Mouse (Mus musculus): ENCODE data around the gene Noa1.

Gene Noa1

DNA sequence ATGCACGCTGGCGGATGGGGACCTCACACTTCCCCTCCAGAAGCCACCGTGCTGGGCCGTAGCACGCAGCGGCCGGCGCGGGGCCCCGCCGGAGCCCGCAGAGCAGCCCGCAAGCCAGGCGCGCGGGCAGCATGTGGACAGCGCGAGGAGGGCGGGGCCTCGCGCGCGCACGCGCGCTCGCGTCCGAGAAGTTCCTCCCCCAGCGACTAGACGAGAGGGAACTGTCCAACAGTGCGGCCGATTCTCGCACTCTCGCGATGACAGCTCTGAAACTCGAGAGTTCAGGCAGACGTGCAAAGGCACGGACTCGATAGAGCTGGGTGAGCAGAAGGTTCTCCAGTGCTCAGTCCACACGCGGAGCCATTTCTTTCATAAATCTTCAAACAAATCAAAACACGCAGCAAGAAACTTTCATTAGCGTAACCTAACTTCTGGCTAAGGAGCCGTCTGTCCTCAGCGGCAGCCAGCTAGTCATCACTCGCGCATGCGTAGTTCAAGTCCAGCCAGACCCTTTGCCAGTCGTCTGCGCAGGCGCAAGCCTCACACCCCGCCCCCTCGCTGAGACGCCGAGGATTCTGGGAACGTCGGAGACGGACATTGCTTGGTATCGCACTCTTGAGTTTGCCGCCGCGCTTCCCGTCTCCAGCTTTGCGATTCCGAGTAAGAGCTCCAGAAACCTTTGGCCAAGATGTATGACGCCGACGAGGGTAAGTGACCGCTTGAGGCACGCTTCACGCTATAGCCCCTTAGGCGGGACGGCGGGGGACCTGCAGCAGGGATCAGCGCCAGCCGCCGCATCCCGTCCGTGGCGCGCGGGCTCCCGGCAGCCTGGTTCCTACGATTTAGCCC lies at the start of gene Noa1, which contains the start of gene Polr2b:
Noa1 (minus strand) TSS at position 161 of the 849 bp plus-strand sequence.
Polr2b (plus strand) TSS at position 224 of the 849 bp plus-strand sequence.
- DNase-seq (ENCODE audit: inconsistent age in 2 of 2, low spot score in 1 of 2): peak; percentile 98 to 99

DNA sequence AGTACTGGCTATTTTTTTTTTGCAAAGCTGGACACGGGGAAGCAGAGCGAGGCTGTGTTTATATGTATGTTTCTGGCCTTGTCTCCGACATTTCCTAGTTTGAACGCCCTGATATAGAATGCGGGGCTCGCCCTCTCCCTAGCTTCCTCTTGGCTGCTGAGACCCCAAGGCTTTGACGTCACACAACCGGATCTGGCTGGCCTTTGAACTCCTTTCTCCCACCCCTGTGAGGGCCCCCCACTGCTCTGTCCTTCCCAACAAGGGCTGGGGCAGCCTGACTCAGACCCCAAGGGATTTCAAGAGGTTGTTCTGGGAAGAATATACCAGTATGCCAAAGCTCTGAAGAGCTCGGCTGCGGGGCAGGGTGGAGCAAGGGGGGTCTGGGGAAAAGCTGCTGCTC lies 48.5 kb upstream of the Noa1 start:
- DNase-seq (ENCODE audit: inconsistent age in 2 of 2, low spot score in 1 of 2): peak; percentile 68 to 88

DNA sequence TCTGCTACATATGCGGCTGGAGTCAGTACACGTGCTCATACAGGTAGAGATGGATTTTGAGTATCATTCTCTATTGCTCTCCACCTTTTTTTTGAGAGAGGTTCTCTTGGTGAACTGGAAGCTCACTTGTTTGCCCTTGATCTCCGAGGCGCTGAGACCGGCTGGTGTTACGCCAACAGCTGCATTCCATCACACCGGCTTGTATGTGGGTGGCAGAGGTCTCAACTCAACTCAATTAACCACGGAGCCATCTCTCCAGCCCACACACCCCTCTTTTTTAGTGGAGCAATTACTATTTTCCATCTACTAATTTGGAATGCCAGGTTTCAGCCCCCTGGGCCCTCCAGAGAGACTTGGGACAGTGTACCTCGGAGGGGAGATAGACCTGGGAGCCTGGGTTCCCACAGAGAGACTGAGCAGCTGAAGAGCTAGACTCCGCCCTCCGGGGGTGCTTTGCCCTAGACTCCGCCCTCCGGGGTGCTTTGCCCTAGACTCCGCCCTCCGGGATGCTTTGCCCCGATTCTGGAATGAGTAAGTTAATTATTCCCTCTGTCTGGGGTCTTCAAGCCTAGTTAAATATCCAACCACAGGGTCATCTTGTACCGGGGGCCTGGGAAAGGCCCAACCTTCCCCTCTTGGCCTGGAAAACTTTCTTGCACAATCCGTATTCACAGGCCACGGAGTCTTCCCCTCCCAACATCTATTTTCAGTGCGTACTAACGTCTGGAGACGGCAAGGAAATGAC lies 47.7 kb upstream of the Noa1 start:
- DNase-seq (ENCODE audit: inconsistent age in 2 of 2, low spot score in 1 of 2): peak; percentile 89 to 96

DNA sequence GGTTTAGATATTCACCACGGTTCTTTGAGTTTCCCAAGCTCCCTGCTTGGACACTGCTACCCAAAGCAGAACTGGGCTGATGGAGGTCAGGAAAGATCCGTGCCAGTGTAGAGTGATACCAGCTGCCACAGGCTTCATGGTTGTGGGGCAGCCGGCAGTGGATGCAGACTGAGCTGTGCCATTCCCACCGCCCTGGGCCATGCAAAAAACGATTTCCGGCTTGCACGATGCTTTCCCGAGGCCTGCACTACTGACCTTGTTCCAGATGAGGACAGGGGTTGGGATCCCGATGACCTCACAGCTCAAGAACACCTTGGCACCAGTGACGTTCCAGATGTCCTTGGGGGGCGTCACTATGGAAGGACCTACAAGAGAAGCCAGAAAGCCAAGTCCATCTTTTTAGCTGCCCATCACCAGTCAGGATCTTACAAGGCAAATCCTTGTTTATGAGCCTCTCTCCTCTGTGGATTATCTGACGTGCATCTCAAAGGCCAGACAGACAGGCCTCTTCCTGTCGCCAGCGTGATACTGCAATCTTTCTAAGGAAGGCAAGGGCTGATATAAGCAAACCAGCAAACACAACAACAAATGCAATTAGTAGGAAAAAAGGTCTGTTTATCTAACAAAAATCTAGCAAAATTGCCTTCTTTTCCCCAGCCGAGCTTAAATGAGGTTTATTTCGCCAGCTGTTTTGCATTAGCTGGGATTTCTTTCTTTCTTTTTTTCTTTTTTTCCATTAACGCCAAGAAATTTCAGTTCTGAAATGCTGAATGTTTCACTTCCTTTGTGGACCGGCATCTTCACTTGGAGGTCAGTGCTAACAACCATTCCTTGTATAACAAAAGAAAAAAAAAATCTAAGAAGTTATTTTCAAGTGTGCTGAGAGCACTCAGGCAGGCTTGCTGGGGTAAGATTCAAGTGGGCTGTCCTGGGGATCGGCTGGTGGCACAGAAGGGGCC lies 45.7 kb upstream of the Noa1 start:
- DNase-seq (ENCODE audit: inconsistent age in 2 of 2, low spot score in 1 of 2): peak; percentile 74 to 88

DNA sequence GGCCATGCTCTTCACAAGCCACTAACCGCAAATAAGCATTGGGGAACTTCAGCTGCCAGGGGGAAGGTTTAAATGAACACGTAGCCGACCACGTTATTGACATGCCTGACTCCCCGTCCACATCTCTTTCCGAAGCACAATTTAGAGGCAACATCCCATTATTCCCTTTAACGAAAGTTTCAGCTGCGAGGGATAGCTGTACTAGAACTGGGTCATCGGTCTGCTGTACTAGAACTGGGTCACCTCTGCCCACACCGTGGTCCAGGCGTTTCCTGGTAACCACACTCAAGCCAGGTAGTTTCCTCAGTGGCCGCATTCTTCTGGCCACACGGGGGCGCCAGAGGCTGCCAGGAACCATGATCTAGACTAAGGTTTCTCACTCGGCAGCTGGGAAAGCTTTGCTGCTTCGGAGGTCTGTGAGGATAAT lies 44.5 kb upstream of the Noa1 start:
- DNase-seq (ENCODE audit: inconsistent age in 2 of 2, low spot score in 1 of 2): peak; percentile 85 to 96

DNA sequence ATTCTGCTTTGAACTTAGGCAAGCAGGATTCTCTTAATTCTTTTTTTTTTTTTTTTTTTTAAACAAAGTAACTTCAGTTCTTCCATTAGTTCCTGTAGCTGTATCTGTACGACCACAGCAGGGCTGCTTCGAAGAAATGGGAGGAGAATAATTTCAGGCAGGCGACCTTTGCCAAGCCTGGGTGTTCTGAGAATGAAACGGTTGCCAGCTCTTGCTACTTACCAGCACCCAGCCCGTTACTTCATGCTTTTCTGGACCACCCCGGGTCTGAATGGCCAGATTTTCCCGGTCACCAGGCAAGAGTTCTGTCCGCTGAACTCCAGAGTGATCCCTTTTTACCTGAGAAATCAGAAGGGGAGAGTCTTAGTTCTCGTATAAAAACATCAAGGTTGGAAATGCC lies 41.8 kb upstream of the Noa1 start:
- no peak for DNase-seq (ENCODE audit: inconsistent age in 2 of 2, low spot score in 1 of 2)

DNA sequence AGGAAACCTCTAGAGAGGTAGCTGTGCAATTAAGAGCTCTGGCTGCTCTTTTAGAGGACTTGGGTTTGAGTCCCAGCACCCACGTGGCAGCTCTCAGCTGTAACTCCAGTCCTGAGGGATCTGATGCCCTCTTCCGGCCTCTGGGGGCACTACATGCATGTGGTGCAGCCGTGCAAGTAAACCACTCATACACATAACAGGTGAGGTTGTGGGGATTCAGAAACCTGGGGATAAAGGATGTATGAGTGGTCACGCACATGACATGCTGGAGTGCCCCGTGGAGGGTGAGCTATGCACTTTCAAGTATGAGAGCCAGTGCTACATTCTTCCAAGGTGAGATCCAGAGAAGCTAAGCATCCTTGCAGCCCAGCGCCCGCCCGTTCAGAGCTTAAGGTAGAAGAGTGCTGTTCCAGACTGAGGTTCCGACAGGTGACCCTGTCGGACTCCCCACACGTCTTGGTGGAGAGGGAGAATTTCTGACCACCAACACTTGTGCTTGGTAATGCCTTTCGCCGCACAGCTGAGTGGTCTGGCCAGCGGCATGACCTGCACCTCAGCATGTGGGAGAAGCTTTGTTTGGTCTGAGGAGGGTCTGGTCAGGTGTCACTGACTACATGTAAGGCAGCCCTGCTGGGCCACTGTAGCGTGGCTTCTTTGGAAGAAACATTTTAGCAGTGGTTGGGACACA lies 40.2 kb upstream of the Noa1 start:
- DNase-seq (ENCODE audit: inconsistent age in 2 of 2, low spot score in 1 of 2): peak in 1 of 2 experiments; percentile 46

DNA sequence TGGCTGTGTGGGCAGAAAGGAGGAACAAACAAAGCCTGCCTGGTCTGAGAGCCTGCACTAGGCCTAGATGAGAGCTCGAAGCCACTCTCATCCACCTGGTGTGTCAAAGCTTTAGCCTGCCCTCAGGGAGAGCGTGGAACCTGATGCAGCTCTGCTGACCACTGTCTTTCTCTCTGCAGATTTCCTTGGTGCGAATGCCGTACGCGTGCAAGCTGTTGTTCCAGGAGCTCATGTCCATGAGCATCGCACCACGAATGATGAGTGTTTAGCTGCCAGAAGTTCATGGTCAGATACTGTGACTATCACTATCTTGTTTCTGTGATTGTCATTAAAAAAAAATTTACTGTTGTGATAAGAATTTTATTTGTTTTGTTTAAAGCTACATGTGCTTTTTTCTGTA lies 39.0 kb upstream of the Noa1 start:
- DNase-seq (ENCODE audit: inconsistent age in 2 of 2, low spot score in 1 of 2): peak; percentile 47 to 78

DNA sequence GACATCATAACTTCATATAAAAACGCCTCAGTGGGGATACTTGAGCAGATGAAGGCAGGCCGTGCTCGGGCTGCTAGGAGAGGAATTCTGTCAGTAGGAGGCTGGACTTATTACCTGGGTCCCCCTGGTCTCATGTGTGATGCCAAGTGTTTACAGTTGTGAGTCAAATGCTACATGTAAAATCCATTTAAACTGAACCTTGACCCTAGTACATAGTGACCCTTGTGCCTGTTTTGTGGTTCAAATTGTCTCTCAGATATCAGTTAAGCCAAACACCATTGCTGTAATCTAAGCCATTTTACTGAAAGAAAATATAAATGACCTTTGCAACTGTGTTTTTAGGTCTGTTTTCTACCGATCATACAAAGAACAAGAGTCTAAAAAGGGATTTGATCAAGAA lies 30.1 kb upstream of the Noa1 start:
- DNase-seq (ENCODE audit: inconsistent age in 2 of 2, low spot score in 1 of 2): no peak

DNA sequence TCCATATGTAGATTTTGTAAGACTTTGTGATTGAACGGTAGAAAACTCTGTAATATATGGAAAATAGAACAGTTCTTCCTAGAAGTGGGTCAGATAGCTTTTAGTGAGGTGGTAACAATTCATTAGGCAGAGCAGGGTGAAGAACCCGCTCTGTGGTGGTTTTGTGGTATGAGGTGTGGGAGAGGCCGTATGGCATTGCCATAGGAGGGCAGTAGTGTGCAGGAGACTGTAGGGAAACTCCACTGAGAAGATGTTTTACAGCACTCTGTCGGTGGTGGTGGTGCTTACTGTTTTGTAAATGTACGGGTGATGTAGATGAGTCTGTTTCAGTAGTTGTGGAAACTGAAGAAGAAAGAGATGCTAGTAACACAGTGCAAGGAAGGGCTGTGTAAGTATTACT lies 20.3 kb upstream of the Noa1 start:
- DNase-seq (ENCODE audit: inconsistent age in 2 of 2, low spot score in 1 of 2): no peak

DNA sequence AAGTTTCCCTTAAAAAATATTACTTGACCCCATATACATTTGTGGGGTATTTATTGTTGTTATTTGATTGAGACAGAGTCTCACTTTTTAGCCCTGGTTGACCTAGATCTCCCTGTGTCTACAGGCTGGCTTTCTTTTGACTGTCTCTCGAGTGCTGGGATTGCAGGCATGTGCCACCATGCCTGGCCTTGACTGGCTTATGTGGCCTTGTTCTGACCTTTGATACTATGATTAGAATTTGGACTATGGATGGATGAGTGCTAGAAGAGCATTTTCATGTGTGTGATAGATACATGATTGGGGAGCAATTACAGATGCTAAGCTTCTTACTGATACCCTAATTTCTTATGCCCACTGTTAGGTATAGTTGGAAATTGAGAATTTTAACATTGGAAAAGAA lies 15.1 kb upstream of the Noa1 start:
- peak; percentile 21 to 58 for DNase-seq (ENCODE audit: inconsistent age in 2 of 2, low spot score in 1 of 2)

DNA sequence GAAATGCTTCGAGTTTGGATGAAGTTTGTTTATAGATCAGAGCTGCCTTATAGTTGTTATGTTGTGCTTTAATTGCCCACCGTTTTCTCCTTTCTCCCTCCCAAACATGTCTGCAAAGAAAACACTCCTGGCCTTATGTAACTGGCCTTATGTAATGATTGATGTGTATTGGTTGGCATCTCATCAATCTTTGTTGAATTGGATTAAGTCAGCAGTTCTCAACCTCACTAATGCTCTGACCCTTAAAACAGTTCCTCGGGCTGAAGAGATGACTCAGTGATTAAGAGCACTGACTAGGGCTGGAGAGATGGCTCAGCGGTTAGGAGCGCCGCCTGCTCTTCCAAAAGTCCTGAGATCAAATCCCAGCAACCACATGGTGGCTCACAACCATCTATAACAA lies 5.1 kb upstream of the Noa1 start:
- peak in 1 of 2 experiments; percentile 35 for DNase-seq (ENCODE audit: inconsistent age in 2 of 2, low spot score in 1 of 2)

DNA sequence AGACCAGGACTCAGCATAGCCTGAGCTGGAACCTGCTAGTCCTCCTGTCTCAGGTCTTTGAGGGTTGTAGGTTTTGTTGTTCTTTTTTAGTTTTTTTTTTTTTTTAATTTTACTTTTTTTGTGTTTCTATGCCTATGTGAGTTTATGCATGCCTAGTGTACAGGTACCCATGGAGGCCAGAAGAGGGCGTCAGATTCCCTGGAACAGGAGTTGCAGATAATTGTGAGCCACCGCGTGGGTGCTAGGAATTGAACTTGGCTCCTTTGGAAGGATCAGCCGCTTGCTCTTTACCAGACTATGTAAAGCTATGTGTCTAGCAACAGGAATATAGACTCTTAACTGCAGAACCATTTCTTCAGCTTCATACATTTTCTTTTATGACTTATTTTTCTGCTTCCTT lies 4.3 kb upstream of the Noa1 start:
- no peak for DNase-seq (ENCODE audit: inconsistent age in 2 of 2, low spot score in 1 of 2)

DNA sequence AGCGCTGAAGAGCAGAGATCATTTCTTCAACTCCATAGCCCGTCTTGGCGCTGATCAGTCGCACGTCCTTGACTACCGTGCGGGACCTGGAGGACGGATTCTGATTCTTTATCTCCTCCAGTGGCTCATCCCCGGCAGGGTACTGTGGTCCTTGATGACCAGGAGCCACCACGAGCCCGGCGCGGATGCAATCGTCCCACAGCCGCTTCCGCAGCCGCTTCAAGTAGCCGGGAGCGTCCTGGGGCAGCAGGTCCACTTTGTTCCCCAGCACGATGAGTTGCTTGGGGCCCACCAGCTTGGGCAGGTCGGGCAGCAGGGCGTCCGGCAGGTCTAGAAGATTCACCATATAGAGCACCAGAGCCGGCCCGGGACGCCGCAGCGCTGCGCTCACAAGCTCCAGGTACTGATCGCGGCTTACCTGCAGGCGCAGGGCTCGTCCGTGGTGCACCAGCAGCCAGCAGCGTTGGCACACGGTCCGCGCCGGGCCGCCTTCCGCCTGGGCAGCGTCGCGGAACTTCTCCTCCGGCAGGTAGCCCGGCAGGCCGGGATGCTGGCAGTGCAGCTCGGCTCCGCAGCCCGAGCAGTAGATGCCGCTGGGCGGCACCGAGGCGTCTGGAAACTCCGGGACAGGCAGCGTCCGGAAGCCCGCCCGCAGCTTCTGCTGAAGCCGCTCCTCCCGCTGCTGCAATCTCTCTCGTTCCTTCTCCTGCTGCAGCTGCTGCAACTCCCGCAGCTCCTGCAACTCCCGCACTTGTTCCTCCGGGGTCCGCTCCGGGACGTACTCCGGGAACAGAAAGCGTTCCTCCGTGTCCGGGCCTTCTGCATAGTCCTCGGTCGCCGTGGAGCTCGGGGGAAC lies 605 bp downstream of the Noa1 start:
- peak in 1 of 2 experiments; percentile 66 for DNase-seq (ENCODE audit: inconsistent age in 2 of 2, low spot score in 1 of 2)

DNA sequence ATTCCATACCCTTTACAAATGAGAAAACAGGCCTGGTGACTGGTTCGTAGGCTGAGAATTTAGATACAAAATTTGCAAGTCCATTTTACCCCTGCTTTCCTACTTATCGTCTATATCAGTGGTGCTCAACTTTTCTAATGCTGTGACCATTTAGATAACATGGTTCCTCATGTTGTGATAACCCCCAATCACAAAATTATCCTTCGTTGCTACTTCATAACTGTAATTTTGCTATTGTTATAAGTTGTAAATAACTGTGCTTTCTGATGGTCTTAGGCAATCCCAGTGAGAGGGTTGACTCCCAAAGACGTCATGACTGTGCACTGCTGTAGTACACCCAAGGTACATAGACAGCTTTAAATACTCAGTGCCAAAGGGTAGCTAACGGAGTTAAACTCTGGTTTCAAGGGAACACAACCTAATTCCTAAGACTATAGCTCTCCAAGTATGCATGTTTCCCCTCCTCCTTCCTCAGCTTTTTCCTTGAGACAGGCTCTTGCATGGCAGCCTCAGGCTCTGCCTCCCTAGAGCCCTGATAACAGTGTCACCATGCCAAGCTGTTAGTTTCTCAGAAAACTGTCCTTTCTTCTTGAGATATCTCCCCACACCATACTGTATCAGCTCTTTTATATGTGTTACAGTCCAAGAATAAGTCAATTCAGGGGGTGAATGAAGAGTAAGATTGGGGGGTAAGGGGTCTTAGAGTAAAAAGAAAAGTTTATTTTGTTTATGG lies 1.9 kb downstream of the Noa1 start:
- DNase-seq (ENCODE audit: inconsistent age in 2 of 2, low spot score in 1 of 2): no peak

DNA sequence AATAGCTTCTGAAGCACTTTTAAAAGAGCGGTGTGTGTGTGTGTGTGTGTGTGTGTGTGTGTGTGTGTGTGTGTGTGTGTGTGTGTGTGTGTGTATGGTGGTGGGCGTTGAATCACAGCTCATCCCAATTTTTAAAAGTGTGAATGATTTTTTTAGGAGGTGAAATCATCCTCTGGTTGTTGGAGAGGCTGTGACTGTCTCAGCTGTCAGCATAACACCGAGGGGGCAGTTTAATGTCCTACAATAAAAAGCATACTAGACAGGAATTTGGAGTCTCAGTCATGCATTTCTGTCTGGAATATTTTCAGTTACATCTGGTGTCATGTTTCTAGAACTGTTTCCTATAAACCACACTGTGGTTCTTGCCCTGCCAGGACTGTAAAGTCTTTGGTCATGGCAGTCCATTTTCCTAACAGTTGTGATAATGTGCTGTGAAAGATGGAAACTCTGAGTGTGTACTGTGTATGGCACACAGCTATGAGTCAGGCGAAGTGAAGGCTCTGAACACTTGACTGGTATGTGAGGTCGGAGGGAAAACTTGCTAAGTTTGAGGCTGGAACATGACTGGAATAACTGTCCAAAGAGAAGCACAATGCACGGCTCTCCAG lies 8.5 kb downstream of the Noa1 start:
- DNase-seq (ENCODE audit: inconsistent age in 2 of 2, low spot score in 1 of 2): no peak

DNA sequence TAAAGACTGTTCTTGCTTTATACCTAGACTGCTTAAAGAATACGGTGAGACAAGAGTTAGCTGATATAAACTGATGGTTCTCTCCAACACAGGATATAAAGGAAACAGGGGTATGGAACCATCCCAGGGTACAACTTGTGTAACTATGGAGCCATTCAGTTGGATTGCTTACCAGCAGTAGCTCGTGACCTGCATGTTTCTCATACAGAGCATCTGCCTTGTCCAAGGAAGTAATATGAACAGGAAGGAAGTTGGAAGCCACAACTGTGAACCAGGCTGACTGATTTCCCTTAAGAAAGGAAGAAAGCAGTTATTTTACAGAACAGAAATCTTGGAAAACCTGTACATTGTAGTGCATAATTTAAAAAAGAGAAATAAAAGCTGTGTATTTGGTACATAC lies 10.4 kb downstream of the Noa1 start:
- DNase-seq (ENCODE audit: inconsistent age in 2 of 2, low spot score in 1 of 2): no peak

DNA sequence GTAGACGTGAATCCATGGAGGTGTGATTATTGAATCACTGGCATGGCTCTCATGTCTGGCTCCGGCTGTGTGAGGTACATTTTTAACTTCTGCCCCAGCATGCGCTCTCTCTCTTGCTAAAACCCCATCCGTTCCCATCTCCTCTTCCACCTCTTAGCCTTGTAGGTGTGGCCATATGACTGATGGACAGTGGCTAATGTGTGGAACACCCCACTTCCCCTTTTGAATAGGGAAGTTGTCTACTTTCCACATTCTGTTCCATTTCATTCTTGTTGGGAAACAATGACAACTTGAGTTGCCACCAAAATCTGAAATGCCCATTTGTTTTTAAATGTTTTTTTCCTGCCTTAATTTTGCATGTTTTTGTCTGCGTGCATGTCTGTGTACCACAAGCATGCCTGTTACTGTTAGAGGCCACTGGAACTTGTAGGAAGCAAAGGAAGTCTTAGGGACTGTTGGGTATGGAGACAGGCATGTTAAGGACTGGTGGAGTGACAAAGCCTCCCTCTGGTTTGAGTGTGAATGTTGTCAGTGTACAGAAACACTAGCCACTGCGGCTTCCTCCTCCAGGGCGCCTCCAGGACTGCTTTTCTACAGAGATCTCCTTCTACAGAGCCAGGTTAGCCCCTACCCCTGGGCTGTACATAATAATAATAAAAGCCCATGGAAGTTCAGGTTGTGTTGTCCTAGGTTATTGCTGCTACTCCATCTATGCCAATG lies 16.9 kb downstream of the Noa1 start:
- DNase-seq (ENCODE audit: inconsistent age in 2 of 2, low spot score in 1 of 2): no peak

Data from adrenal gland, adult (tissue).